Mouse (Mus musculus): ENCODE measurements around the gene Dap.

- no peak for TF ChIP-seq EP300 (IDR thresholded peaks at IDR 0.05)
- no peak for TF ChIP-seq CTCF (IDR thresholded peaks at IDR 0.05)
Measured at GRCm38 (mm10) chr15:31253380-31253779, 29.3 kb downstream of the Dap start.

All from lung, postnatal 0 days (tissue).